Mouse (Mus musculus): ENCODE measurements around the gene Nol11. TPM values are rescaled to one million over a fixed set of nuclear protein-coding genes. Genes with fewer than 3 reads are reported as not detected.

Gene Nol11
- polyA plus RNA-seq (2012; rRNA removed): 23.7 and 40.3 TPM in 2 replicates

GRCm38 (mm10) chr11:107188565-107189552 lies at the start of gene Nol11:
Nol11 (minus strand) TSS chr11:107189381.

DNA sequence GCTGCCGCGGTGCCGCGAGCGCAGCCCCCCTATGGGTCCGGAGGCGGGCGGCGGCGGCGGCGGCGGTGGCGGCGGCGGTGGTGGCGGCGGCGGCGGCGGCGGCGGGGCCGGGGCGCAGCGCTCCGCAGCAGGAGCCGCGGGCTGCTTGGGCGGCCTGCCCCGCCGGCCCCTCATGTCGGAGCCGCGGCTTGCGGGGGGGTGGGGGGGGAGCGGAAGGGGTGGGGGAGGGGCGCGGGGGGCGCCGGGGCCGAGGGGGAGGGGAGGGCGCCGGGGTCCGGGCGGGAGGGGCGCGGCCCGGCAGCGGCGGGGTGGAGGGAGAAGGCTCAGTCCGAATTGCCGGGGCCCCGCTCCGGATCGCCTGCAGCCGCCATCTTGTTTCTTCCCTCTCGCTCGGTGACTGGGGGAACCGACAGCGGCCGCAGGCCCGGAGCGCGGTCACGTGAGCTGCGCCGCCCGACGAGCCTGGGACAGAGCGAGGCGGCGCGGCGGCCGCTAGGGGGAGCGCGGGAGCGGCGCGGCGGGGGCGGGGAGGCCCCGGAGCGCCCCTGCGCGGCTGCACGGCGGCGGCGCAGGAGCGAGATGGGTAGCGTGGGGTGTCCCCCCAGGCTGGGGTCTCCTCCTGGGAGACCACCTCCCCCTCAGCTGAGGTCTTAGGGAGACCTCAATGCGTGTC lies 57.3 kb downstream of the Nol11 start, which contains the start of gene Bptf:
Gene Bptf, minus strand, starts transcription at position 379 of the 673 bp plus-strand sequence.

Other genes starting within 250 kb of the Nol11 start
- gene Kpna2, start 189.8 kb downstream of the Nol11 start, polyA plus RNA-seq (2012; rRNA removed): 439 and 461 TPM in 2 replicates
- gene 1810010H24Rik, start 163.7 kb downstream of the Nol11 start, polyA plus RNA-seq (2012; rRNA removed): 1.8 and 2.3 TPM in 2 replicates
- gene Bptf, start 57.3 kb downstream of the Nol11 start, polyA plus RNA-seq (2012; rRNA removed): 65.3 and 93.0 TPM in 2 replicates